Mouse (Mus musculus): ENCODE data around the gene Pnkd.

DNA sequence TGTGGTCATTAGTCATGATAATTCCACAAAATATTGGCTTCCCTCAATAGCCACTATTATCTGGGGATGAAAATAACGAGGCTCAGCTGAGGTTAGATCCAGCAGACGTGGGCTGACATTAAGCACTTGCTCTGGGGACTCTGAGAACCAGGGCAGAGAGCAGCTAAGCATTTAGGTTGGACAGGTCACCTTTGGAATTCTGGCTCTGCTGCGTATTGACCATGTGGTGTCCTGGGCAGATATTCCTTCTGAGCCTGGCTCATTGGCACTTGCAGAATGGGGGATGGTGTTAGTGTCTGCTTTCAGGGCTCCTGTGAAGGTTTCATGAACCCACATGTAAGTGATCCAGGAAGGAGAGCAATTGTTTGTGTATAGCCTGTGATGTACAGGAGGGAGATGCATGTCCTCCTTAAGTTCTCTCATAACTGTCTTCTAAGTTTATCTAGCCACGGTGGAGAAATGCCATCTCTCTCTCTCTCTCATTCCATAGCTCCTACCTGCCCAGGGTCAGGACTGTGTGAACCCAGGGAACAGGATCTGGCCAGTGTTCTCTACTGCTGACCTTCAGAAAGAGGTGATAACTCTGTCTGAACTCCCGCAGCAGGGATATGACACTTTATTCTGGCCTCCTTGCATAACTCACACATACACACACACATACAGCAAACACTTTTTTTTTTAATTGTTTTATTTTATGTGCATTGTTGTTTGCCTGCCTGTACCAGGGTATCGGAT lies 50.9 kb downstream of the Pnkd start:
- no peak for TF ChIP-seq CTCF (IDR thresholded peaks at IDR 0.05; ENCODE audit: borderline replicate concordance, control insufficient read depth, extremely low read depth, insufficient read depth, low read length, poor library complexity)
- TF ChIP-seq POLR2A (IDR thresholded peaks at IDR 0.05; ENCODE audit: control insufficient read depth, extremely low read depth, insufficient read depth, low read length, poor library complexity): no peak

Measured in thymus, adult 2 months (tissue).